Mouse (Mus musculus) C2C12 (cell line): ENCODE measurements around the gene Wnt9b. TPM values are rescaled to one million over a fixed set of nuclear protein-coding genes. Genes with fewer than 3 reads are reported as not detected.

Experiments used
- H3K27me3 ChIP-seq: one replicate; pipeline ENCODE4 v1.6.1; 2011; ENCODE audit not compliant: control insufficient read depth, insufficient read depth, insufficient read length
- H3K36me3 ChIP-seq: one replicate; pipeline ENCODE4 v1.6.1; 2011; ENCODE audit not compliant: control insufficient read depth, insufficient read depth
- H3K4me3 ChIP-seq: one replicate; pipeline ENCODE4 v1.5.1; 2011; ENCODE audit warnings: mild to moderate bottlenecking, control low read depth; ENCODE audit not compliant: poor library complexity, insufficient read depth, severe bottlenecking
- H3K79me2 ChIP-seq: one replicate; pipeline ENCODE4 v1.6.1; 2011; ENCODE audit not compliant: control insufficient read depth, insufficient read depth
- H3K79me3 ChIP-seq: one replicate; pipeline ENCODE4 v1.6.1; 2011; ENCODE audit warnings: low read depth, control low read depth
- H3ac ChIP-seq: one replicate; pipeline ENCODE3; 2011; ENCODE audit warnings: low read depth; ENCODE audit not compliant: control insufficient read depth, insufficient read length
- CEBPB ChIP-seq: IDR thresholded peaks from one replicate; pipeline ENCODE4 v1.6.1; 2011; ENCODE audit warnings: low read depth, mild to moderate bottlenecking, control low read depth, moderate library complexity
- CTCF ChIP-seq: IDR thresholded peaks from one replicate; pipeline ENCODE4 v1.5.1; 2011; ENCODE audit not compliant: control insufficient read depth, insufficient read depth, insufficient read length
- FOSL1 ChIP-seq: IDR thresholded peaks from one replicate; pipeline ENCODE4 v1.8.0; 2011; ENCODE audit warnings: mild to moderate bottlenecking, low read length; ENCODE audit not compliant: poor library complexity, insufficient read depth, severe bottlenecking
- MAX ChIP-seq: IDR thresholded peaks from one replicate; pipeline ENCODE4 v1.6.1; 2011; ENCODE audit warnings: mild to moderate bottlenecking, control low read depth
- MYOD1 ChIP-seq: IDR thresholded peaks from one replicate; pipeline ENCODE4 v1.6.1; 2011; ENCODE audit warnings: low read depth; ENCODE audit not compliant: control insufficient read depth, insufficient read length
- MYOG ChIP-seq: IDR thresholded peaks from one replicate; pipeline ENCODE4 v1.6.1; 2011; ENCODE audit not compliant: control insufficient read depth, insufficient read length; ENCODE audit errors: extremely low read depth
- USF1 ChIP-seq: IDR thresholded peaks from one replicate; pipeline ENCODE4 v1.6.1; 2011; ENCODE audit warnings: low read depth, mild to moderate bottlenecking, control low read depth, moderate library complexity
- polyA plus RNA-seq: library from polyadenylated mRNA; unstranded; fragments of >200 nt; fragmentation: generic; extraction: Trizol; gene quantifications from one replicate; pipeline ENCODE4 v1.2.1, GENCODE M21; 2012; ENCODE audit warnings: missing spikeins

Gene Wnt9b
- polyA plus RNA-seq, 1 experiment: not detected

DNA sequence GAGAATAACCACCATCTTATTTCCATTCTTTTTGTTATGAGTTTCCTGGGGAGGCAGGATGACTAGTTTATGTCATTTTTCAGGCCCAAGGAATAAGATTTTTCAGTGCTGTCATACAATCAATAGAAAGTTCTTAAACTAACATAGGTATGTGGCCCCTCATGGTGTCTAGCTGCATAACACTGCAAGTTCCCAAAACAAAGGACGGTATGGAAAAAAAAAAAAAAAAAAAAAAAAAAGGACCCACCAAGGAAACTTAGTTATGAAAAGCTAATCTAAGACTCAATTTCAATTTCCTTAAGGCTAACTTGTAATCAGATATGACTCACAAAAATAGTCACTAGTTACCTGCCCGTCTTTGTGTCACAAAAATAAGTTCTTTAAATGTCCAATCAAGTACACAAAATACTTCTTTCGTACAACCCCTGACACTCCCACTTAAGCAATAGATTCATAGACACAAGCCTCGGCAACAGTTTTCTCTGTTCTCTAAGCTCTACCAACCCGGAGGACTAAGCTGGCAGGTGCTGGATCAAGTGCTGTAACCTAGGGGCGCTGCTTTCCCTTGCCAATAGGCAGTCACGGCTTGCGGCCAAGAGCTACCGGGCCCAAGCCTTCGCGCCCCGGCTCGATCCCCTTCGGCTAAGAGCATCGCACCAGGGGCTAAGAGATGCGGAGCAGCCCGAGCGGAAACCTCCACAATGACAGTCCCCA lies 52.6 kb downstream of the Wnt9b start:
- peak overlapping the region; percentile 84 for H3K4me3 ChIP-seq
- H3K79me3 ChIP-seq: peaks cover 44% of the 10 kb centered on the region
- H3ac ChIP-seq: peak overlapping the region; percentile 89
- peaks cover 54% of the 10 kb centered on the region for H3K79me2 ChIP-seq
- peaks cover 10% of the 10 kb centered on the region for H3K36me3 ChIP-seq
- no peaks in the 10 kb centered on the region for H3K27me3 ChIP-seq
- TF ChIP-seq FOSL1: no peak
- no peak for TF ChIP-seq CEBPB
- no peak for TF ChIP-seq MYOG
- TF ChIP-seq MAX: no peak
- TF ChIP-seq USF1: no peak
- TF ChIP-seq CTCF: no peak
- TF ChIP-seq MYOD1: no peak

DNA sequence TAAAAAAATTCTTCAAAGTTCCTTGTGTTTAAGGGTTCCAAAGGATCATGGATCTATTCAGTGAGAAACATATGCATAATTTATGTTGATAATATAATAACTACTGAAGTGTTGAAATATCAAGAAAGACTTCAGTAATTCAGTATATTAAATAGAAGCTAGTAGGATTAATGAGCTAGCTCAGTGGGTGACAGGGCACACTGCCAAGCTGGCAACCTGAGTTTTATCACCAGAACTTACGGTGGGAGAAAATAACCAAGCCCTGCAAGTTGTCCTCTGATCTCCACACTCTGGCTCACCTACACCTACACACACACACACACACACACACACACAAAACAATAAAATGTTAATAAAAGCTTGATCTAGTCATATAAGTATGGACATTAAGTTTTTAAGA lies 56.4 kb downstream of the Wnt9b start:
- TF ChIP-seq MAX (no peak), CEBPB (no peak), FOSL1 (no peak), USF1 (no peak), MYOD1 (no peak), CTCF (no peak), MYOG (no peak)
- H3K4me3 ChIP-seq: no peak overlapping the region

DNA sequence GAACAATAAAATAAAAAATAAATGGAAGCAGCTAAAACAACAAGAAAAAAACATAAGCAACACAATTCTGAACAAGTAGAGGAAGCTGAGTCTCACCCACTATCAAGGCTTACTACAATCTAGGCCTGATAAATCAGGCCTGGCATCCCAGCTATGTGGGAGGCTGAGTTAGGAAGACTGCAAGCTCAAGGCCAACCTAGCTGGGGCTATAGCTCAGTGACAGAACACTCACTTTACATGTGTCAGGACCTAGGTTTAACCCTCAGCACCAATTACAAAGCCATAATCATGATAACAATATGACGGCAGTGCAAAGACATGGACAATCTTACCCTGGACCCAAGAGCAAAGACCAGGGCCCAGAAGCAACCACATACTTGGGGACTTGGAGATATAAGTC lies 58.6 kb downstream of the Wnt9b start:
- no peak overlapping the region for H3ac ChIP-seq
- H3K36me3 ChIP-seq: peaks cover 38% of the 10 kb centered on the region
- H3K79me2 ChIP-seq: peaks cover 93% of the 10 kb centered on the region
- no peak overlapping the region for H3K4me3 ChIP-seq
- H3K27me3 ChIP-seq: no peaks in the 10 kb centered on the region
- TF ChIP-seq MYOD1 (no peak), FOSL1 (no peak), MYOG (no peak), MAX (no peak)
- peaks cover 68% of the 10 kb centered on the region for H3K79me3 ChIP-seq

More for the DNA sequence above, 56.4 kb downstream of the Wnt9b start:
- Histone ChIP-seq H3K36me3 (peaks cover 21% of the 10 kb centered on the region), H3K79me3 (peaks cover 80% of the 10 kb centered on the region), H3K79me2 (peaks cover 92% of the 10 kb centered on the region), H3K27me3 (no peaks in the 10 kb centered on the region), H3ac (no peak overlapping the region)

DNA sequence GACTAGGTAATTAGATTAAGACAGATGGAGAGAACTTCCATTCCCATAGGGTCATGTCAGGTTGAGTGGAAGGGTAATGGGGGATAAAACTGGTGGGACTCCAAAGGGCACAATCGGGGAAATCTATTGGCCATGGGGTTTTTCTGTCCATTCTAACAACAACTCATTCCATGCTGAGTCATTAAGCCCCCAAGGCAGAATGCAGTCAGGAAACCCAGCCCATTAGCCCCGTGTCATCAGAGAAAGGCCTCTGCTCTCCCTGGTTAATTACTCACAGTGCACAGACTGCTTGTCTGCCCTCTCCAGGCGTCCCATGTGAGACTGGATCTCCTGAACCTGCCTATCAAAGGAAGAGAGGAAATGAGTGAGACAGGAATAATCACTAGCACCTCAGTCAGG lies 60.6 kb downstream of the Wnt9b start:
- TF ChIP-seq MYOD1 (no peak), MAX (no peak), FOSL1 (no peak), CEBPB (no peak), CTCF (no peak), USF1 (no peak), MYOG (no peak)
- Histone ChIP-seq H3K36me3 (peaks cover 35% of the 10 kb centered on the region), H3K4me3 (no peak overlapping the region), H3K79me2 (peaks cover 72% of the 10 kb centered on the region), H3K79me3 (peaks cover 52% of the 10 kb centered on the region), H3K27me3 (no peaks in the 10 kb centered on the region), H3ac (no peak overlapping the region)

DNA sequence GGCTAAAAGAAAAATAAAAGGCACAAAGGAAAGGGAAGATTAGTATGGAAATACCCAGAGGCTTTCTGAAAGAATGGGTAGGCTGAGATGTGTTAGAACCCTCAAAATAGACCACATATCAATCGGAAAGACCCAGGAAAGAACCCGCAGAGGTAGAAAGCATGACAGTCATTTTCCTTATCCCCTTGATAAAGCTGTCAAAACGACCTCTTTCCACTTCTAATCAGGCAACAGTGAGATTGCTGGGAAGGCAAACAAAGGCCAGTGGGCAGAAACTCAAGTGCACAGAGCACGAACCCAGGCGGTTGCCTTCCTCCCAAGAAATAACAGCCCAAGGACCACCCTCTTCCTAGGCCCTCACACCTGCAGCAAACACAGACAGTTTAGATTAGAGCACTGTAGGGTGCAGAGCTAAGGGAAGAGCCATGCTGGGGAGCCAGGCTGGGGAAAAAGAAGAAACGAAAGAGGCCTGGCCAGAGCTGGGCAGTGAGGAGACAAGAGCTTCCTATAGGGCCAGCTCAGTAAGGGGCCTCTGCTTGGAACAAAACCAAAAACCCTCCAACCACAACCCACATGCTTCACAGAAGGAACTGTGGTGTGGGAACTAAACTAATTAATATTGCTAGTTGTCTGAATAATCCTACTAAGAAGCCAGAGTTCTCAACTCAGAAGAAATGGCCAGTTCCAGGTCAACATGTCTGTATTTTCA lies 61.2 kb downstream of the Wnt9b start:
- TF ChIP-seq CTCF (no peak), USF1 (no peak), MYOG (no peak), FOSL1 (no peak), MAX (no peak), CEBPB (no peak), MYOD1 (no peak)
- Histone ChIP-seq H3K79me2 (peaks cover 68% of the 10 kb centered on the region), H3K27me3 (no peaks in the 10 kb centered on the region), H3K36me3 (peaks cover 37% of the 10 kb centered on the region), H3K4me3 (no peak overlapping the region), H3ac (no peak overlapping the region), H3K79me3 (peaks cover 48% of the 10 kb centered on the region)
